Mouse (Mus musculus): ENCODE data around the gene Kctd2.

DNA sequence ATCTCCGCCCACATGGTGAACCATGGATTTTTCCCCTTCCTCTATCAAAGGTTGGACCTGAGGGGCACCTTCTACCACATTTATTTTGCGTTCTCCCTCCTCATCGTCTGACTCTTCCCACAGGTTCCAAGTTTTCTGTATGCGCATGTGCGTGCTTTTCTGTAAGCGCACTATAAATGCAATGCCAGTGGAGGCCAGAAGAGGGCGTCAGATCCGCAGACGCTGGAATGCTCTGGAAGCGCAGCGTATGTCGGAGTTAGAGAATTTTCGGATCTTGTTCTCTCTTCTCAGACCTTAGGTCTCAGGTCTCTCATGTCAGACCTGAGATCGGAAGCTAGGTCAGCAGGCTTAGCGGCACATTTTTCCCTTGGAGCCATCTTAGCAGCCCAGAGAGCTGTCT lies 35.7 kb downstream of the Kctd2 start:
- TF ChIP-seq POLR2A (IDR thresholded peaks at IDR 0.05; ENCODE audit: borderline replicate concordance, control insufficient read depth, low read depth, low read length) (no peak), CTCF (IDR thresholded peaks at IDR 0.05; ENCODE audit: control insufficient read depth, insufficient read depth, low read length) (no peak)

Data from bone marrow, adult 2 months (tissue).